In the genomic region with DNA sequence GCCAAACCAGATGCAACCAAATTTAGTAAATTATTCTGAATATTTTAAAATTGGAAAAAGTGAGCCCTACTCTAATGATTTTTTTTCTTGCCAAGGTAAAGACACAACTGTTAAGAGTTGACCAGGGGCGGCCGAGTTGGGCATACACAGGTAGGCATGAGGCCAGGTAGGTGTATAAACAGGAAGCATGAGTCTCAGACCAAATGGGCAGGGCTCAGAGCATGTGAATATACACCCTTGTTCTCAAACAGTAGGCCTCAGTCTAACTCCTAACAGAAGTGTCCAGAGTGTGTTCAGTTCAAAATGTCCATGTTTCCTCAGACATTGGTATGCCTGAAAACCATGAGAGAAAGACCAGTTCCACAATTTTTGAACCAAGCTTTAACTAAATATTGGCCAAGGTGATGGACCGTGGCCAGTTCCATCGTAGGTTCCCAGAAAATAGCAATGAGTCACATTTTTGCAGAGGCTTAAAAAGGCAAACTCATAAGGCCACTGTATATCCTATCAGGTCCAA, we compare ENCODE assay signal across 23 mouse cellular contexts.
DNase-seq lines count a peak whose midpoint lies in the region; ATAC-seq and TF ChIP-seq lines count a peak whose summit lies in the region.
"Had no signal": no experiment of that assay in that cellular context is flagged by ENCODE, and none has a peak within 500 bp of the region (broad histone marks: within the 10 kb centered on the region; RNA-seq: fewer than 3 reads in every experiment).

No protein-coding gene starts in this region.

- H3K9ac ChIP-seq in liver, adult 2 months (ENCODE audit: low read depth, low read length) = no peak overlapping the region
- no peak overlapping the region for H3K9ac ChIP-seq in liver, embryonic 12.5 days
- H3K9ac ChIP-seq: embryonic facial prominence, embryonic 13.5 days; forebrain, embryonic 12.5 days; forebrain, embryonic 15.5 days; heart, embryonic 12.5 days; heart, embryonic 15.5 days; hindbrain, embryonic 13.5 days had no signal

- no peaks in the 10 kb centered on the region for H3K79me2 ChIP-seq in liver, adult 2 months (ENCODE audit: control insufficient read depth, insufficient read depth, low read length)

- no peak for ATAC-seq in liver, embryonic 12.5 days
- ATAC-seq: activated CD4-positive, CD25-positive, alpha-beta regulatory T cell, adult 4 months; CD4-positive, CD25-positive, alpha-beta regulatory T cell, adult 4 months; forebrain, embryonic 15.5 days; hindbrain, embryonic 16.5 days had no signal

- H3K4me3 ChIP-seq in liver, adult 2 months (ENCODE audit: insufficient read depth, low read depth, low read length) = no peak overlapping the region
- H3K4me3 ChIP-seq in liver, embryonic 12.5 days = no peak overlapping the region
- H3K4me3 ChIP-seq: embryonic facial prominence, embryonic 13.5 days; forebrain, embryonic 12.5 days; forebrain, embryonic 15.5 days; heart, embryonic 12.5 days; heart, embryonic 15.5 days; hindbrain, embryonic 10.5 days; hindbrain, embryonic 13.5 days had no signal

- H3K27ac ChIP-seq in liver, adult 2 months (replicated peaks; ENCODE audit: insufficient read depth, low read depth, low read length) = peak overlapping the region; percentile 52; the same call in 1 of the 2 replicates
- no peak overlapping the region for H3K27ac ChIP-seq in liver, embryonic 12.5 days
- H3K27ac ChIP-seq: embryonic facial prominence, embryonic 13.5 days; forebrain, embryonic 12.5 days; forebrain, embryonic 15.5 days; heart, embryonic 15.5 days; hindbrain, embryonic 10.5 days; hindbrain, embryonic 13.5 days had no signal

- peaks cover 14% of the 10 kb centered on the region for H3K4me1 ChIP-seq in liver, adult 2 months (ENCODE audit: control insufficient read depth, insufficient read depth, low read length)
- H3K4me1 ChIP-seq in liver, embryonic 12.5 days = no peaks in the 10 kb centered on the region
- H3K4me1 ChIP-seq: embryonic facial prominence, embryonic 13.5 days; forebrain, embryonic 12.5 days; forebrain, embryonic 15.5 days; heart, embryonic 12.5 days; heart, embryonic 15.5 days; hindbrain, embryonic 10.5 days; hindbrain, embryonic 13.5 days had no signal

- H3K27me3 ChIP-seq in liver, adult 2 months (ENCODE audit: control insufficient read depth, insufficient read depth, low read length) = no peaks in the 10 kb centered on the region
- H3K27me3 ChIP-seq in liver, embryonic 12.5 days (replicated peaks) = no peaks in the 10 kb centered on the region
- H3K27me3 ChIP-seq: embryonic facial prominence, embryonic 13.5 days; forebrain, embryonic 12.5 days; forebrain, embryonic 15.5 days; heart, embryonic 12.5 days; heart, embryonic 15.5 days; hindbrain, embryonic 13.5 days had no signal

- H3K4me2 ChIP-seq in liver, embryonic 12.5 days = no peak overlapping the region
- H3K4me2 ChIP-seq: embryonic facial prominence, embryonic 13.5 days; forebrain, embryonic 12.5 days; forebrain, embryonic 15.5 days; heart, embryonic 12.5 days; heart, embryonic 15.5 days; hindbrain, embryonic 13.5 days had no signal

- no peak for TF ChIP-seq POLR2A in liver, adult 2 months (IDR thresholded peaks at IDR 0.05; ENCODE audit: extremely low read depth, insufficient read depth, low read length)

- TF ChIP-seq CTCF in liver, adult 2 months (IDR thresholded peaks at IDR 0.05; ENCODE audit: low read depth, low read length) = no peak

- 35% methylated on average over 4 of the region's 4 CpGs for WGBS in liver, adult 2 months
- WGBS in liver, embryonic 12.5 days (ENCODE audit: insufficient replicate concordance) = 78% methylated on average over 4 of the region's 4 CpGs

- H3K9me3 ChIP-seq in liver, embryonic 12.5 days (replicated peaks) = no peaks in the 10 kb centered on the region
- H3K9me3 ChIP-seq: embryonic facial prominence, embryonic 13.5 days; forebrain, embryonic 12.5 days; forebrain, embryonic 15.5 days; heart, embryonic 12.5 days; heart, embryonic 15.5 days; hindbrain, embryonic 10.5 days; hindbrain, embryonic 13.5 days had no signal

- peak; percentile 74 for DNase-seq in liver, adult 2 months (ENCODE audit: extremely low read depth, low read depth, low spot score)
- peak; percentile 11 for DNase-seq in adipocyte (ENCODE audit: low spot score)
- DNase-seq in fibroblast of lung, adult 2 months (ENCODE audit: low read depth) = peak; percentile 96
- no peak for DNase-seq in ovary, adult 18-20 months (ENCODE audit: low spot score)
- no peak for DNase-seq in thymus, postnatal 14 days
- DNase-seq: cerebellum, adult 18-20 months; cerebellum, adult 9-11 months; cerebellum, postnatal 25 days; gastrocnemius, postnatal 25 days; heart, adult 18-20 months; heart, postnatal 10 days; heart, postnatal 36 days had no signal

- no peaks in the 10 kb centered on the region for H3K36me3 ChIP-seq in liver, adult 2 months (ENCODE audit: control insufficient read depth, insufficient read depth, low read length)
- no peaks in the 10 kb centered on the region for H3K36me3 ChIP-seq in liver, embryonic 12.5 days
- H3K36me3 ChIP-seq: embryonic facial prominence, embryonic 13.5 days; forebrain, embryonic 12.5 days; forebrain, embryonic 15.5 days; heart, embryonic 12.5 days; heart, embryonic 15.5 days; hindbrain, embryonic 10.5 days; hindbrain, embryonic 13.5 days had no signal

Comparison
In these comparisons a context has a peak if more than half of its experiments do, and no peak if none do; other contexts are left out.
1. DNase-seq: peak in liver, adult 2 months (single experiment), adipocyte (single experiment) and fibroblast of lung, adult 2 months (single experiment); none in ovary, adult 18-20 months (single experiment) and thymus, postnatal 14 days (single experiment).